Mouse (Mus musculus) E14TG2a.4 (cell line): Measurements from ENCODE around the gene Smg1.
"Not testable (repeated sequence)": the region's sequence is repeated elsewhere in the genome, so short reads cannot be mapped to it uniquely, and the experiment has no call there.

Experiments
- H3K27me3 ChIP-seq: 2 replicates; pipeline ENCODE4 v1.6.1; 2014; ENCODE audit warnings: low read length, control low read depth; ENCODE audit not compliant: insufficient read depth
- H3K36me3 ChIP-seq: 2 replicates; pipeline ENCODE4 v1.6.1; 2014; ENCODE audit warnings: low read length, control low read depth; ENCODE audit not compliant: insufficient read depth
- H3K4me1 ChIP-seq: replicated peaks from 2 replicates; pipeline ENCODE4 v1.6.1; 2014; ENCODE audit warnings: low read depth, low read length, control low read depth
- H3K4me3 ChIP-seq: replicated peaks from 2 replicates; pipeline ENCODE4 v1.5.1; 2014; ENCODE audit warnings: mild to moderate bottlenecking, low read length
- H3K9me3 ChIP-seq: 2 replicates; pipeline ENCODE4 v1.6.1; 2014; ENCODE audit warnings: low read length, control low read depth
- CTCF ChIP-seq: conservative IDR thresholded peaks from 2 replicates; pipeline ENCODE4 v1.5.1; 2014; ENCODE audit warnings: low read length
- NANOG ChIP-seq: IDR thresholded peaks from 2 replicates; pipeline ENCODE4 v1.6.1; 2014; ENCODE audit warnings: borderline replicate concordance, low read length, mixed read lengths
- POU5F1 ChIP-seq: IDR thresholded peaks from 2 replicates; pipeline ENCODE4 v1.6.1; 2014; ENCODE audit warnings: low read length, borderline replicate concordance

Smg1 gene

DNA sequence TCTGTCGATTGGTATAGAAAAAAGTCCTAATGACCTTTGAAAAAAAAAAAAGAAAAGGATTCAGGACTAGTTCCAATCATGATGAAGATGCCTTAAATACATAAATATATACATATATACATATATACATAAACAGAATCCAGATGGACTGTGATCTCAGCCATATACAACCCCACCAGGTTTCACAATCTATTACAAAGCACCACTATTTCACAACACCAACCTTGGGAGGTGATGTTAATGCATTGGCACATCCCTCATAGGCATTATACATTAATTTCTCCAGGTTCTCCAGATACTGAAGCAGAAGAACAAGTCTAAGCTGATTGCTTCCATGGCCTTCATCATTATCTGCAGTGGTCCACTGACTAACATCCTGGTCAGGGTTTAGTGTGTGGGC is 58.9 kb downstream of the Smg1 start:
- Histone ChIP-seq H3K4me3 (no peak overlapping the region), H3K9me3 (no peaks in the 10 kb centered on the region), H3K36me3 (peaks cover 73% of the 10 kb centered on the region), H3K27me3 (no peaks in the 10 kb centered on the region), H3K4me1 (no peaks in the 10 kb centered on the region)
- no peak for TF ChIP-seq POU5F1
- TF ChIP-seq CTCF, result no peak
- TF ChIP-seq NANOG, result no peak

DNA sequence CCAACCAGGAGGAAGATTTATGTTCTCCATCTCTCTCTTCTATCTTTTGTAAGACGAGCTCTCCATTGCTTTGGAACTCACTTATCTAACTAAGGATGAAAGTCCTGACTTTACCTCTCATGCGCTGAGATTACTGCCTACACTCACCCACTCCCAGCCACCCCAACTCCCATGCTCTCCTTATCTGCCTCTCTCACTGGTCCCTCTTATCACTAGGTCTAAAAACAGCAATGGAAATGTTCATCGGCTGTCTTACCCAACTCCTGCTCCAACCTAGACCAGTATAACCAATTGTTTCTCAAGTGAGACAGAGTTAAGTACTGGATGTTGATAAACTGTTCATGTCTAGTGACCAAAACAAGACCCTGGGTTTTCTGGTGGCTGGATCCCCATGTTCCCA is 62.3 kb downstream of the Smg1 start:
- no peaks in the 10 kb centered on the region for H3K27me3 ChIP-seq

DNA sequence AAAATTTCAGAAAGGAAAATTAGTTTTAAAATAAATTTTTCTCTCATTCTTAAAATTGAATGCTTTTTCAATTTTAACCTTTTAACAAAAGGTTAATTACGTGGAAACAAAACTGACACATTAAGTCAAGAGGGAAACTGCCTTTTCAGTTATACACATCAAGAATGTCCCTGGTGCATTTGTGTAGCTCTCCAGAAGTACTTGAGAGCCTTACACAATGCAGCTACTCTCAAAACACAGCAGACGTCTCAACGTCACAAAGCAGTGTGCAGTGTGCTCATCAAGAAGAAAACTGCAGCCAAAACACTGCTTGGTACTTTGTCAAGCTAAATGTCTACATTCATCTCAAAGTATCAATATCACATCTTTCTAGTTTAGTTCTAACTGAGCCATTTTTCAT is 63.7 kb downstream of the Smg1 start:
- H3K4me3 ChIP-seq, result no peak overlapping the region
- H3K27me3 ChIP-seq, result no peaks in the 10 kb centered on the region
- peaks cover 84% of the 10 kb centered on the region for H3K36me3 ChIP-seq
- peaks cover under 1% of the 10 kb centered on the region; the same call in 1 of the 2 replicates for H3K4me1 ChIP-seq
- TF ChIP-seq CTCF, result no peak
- TF ChIP-seq POU5F1, result no peak
- no peak for TF ChIP-seq NANOG
- H3K9me3 ChIP-seq, result no peaks in the 10 kb centered on the region

More for the DNA sequence above, 62.3 kb downstream of the Smg1 start:
- TF ChIP-seq POU5F1 (no peak), CTCF (no peak), NANOG (no peak)
- H3K36me3 ChIP-seq, result peaks cover 85% of the 10 kb centered on the region
- H3K9me3 ChIP-seq, result no peaks in the 10 kb centered on the region
- H3K4me3 ChIP-seq, result no peak overlapping the region
- H3K4me1 ChIP-seq, result no peaks in the 10 kb centered on the region

DNA sequence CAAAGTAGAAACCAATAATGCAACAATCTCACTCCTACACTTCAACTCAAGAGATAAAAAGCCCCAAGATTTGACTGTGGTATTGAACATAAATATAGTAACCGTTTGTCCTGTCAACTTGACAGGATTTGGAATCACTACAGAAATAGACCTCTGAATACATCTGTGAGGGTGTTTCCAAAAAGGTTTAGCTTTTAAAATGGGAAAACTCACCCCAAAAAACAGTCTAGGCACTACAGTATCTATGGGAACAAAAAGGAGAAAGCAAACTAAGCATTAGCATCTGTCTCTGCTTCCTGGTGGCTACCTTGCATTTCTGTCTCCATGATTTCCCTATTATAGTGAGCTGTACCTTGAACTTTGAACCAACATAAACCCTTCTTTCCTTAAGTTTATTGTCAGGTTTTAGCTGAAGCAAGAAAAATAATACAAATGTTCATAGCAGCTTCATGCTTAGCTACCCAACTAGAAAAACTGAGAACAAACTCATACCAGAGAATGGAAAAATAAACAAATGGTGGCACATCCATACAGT is 67.6 kb downstream of the Smg1 start:
- TF ChIP-seq POU5F1, result no peak
- no peak for TF ChIP-seq CTCF
- no peak for TF ChIP-seq NANOG
- no peak overlapping the region for H3K4me3 ChIP-seq
- no peaks in the 10 kb centered on the region for H3K27me3 ChIP-seq
- H3K4me1 ChIP-seq, result peaks cover 36% of the 10 kb centered on the region
- peaks cover 85% of the 10 kb centered on the region for H3K36me3 ChIP-seq
- H3K9me3 ChIP-seq, result no peaks in the 10 kb centered on the region

DNA sequence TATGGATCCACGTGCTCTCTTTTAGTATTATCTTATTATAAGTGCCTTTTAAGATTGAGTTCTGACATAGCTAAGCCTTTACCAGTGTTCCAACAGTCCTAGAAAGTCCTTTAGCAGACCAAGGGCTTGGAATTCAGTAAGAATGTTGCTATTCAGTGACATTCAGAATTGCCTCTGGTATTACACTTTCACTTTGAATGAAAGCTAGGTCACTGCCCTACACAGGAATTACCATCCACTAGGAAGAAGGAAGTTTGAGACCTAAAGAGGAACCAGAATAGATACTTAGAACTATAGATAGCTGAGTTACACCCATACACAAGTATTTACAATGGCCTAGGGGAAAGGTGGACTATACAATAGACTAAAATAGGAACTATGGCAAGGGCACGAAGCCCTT is 73.3 kb downstream of the Smg1 start:
- not testable (repeated sequence) for H3K9me3 ChIP-seq, H3K27me3 ChIP-seq, H3K4me3 ChIP-seq
- H3K36me3 ChIP-seq, result peaks cover 83% of the 10 kb centered on the region
- peaks cover 56% of the 10 kb centered on the region for H3K4me1 ChIP-seq

DNA sequence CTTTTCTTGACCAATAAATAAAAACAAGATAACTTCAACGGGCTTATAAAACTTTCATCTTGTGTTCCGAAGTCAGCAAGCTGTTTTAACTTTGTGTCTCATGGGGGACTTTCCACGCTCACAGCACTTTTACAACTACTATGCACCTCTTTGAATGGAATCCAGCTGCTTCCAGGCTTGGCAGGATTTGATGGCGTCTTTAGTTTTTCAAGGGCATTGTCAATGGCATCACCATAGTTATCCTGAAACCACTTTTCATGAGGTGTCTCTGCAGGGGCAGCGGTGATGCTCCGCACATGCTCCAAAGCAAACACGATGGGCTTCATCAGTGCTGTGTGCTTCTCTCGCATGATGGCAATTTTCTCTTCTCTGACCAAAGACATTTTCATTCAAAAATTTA is 80.5 kb downstream of the Smg1 start:
- peaks cover 77% of the 10 kb centered on the region for H3K36me3 ChIP-seq
- no peaks in the 10 kb centered on the region for H3K9me3 ChIP-seq
- H3K27me3 ChIP-seq, result no peaks in the 10 kb centered on the region
- no peak overlapping the region for H3K4me3 ChIP-seq
- TF ChIP-seq CTCF (no peak), POU5F1 (no peak), NANOG (no peak)
- H3K4me1 ChIP-seq, result peaks cover 10% of the 10 kb centered on the region

DNA sequence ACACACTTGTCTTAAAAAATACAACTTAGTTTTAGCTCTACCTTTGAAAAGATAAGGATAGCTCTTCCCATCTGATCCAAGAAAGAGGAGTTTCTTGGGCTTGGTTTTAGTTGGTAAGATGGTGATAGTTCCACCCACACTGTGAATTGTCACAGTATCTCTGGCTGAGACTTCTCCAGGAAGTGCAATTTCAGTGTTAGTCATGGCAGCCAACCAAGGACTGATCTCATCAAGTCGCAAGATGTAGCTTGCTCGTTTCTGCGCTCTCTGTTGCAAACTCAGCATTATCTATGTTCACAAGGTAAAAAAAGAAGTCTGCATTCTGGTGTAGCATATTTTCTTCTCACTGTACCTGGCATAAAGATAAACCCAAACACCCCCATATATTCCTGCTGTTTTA is 83.3 kb downstream of the Smg1 start:
- H3K27me3 ChIP-seq, result no peaks in the 10 kb centered on the region
- H3K36me3 ChIP-seq, result peaks cover 77% of the 10 kb centered on the region
- peaks cover 10% of the 10 kb centered on the region for H3K4me1 ChIP-seq
- no peak overlapping the region for H3K4me3 ChIP-seq
- H3K9me3 ChIP-seq, result no peaks in the 10 kb centered on the region
- TF ChIP-seq CTCF (no peak), NANOG (no peak)

DNA sequence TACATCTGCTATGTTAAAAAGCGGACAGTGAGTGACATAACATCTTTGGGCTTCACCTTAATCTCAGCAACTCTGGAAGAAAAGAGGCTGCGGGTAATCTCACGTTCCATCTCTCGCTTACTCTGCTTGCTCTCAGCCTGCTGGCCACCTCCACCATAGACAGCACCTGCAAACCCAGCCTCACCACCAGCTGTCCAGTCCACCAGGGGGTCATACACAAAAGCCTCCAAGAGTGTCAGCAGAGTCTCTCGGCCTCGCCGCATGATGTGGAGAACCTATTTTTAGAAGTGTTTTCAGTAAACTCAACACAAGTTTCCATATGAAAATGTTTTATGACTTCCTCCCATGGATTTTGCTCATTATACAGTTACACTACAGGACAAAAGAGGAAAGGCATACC is 87.0 kb downstream of the Smg1 start:
- no peaks in the 10 kb centered on the region for H3K4me1 ChIP-seq
- H3K9me3 ChIP-seq, result no peaks in the 10 kb centered on the region
- H3K4me3 ChIP-seq, result no peak overlapping the region
- H3K36me3 ChIP-seq, result peaks cover 90% of the 10 kb centered on the region
- no peak for TF ChIP-seq POU5F1
- TF ChIP-seq CTCF, result no peak
- TF ChIP-seq NANOG, result no peak
- no peaks in the 10 kb centered on the region for H3K27me3 ChIP-seq

DNA sequence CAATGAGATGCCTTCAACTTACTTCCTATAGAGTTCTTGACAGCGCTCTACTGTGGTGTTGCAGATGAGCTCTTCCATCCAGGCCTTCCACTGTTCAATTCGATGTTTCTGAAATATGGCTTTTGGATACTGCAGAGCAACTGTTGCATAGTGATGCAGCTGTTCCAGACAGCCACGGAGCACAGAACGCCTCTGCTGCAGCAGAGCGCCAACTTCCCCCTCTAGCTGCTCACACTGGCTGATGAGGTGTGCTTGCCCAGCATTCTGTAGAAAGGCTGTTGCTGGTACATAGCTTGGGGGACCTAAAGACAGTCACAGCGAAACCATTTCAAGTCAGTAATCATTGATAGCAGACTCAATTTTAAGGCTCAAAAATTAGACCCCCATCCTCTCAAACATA is 89.3 kb downstream of the Smg1 start:
- TF ChIP-seq CTCF, result no peak
- TF ChIP-seq NANOG, result no peak
- TF ChIP-seq POU5F1, result no peak

More for the DNA sequence above, 89.3 kb downstream of the Smg1 start:
- no peaks in the 10 kb centered on the region for H3K27me3 ChIP-seq
- H3K4me1 ChIP-seq, result no peaks in the 10 kb centered on the region
- no peak overlapping the region for H3K4me3 ChIP-seq
- H3K9me3 ChIP-seq, result no peaks in the 10 kb centered on the region
- H3K36me3 ChIP-seq, result peaks cover 88% of the 10 kb centered on the region
